Mouse (Mus musculus) MEL (cell line): ENCODE results near the gene Zhx3. TPM values are rescaled to one million over a fixed set of nuclear protein-coding genes. Genes with fewer than 3 reads are reported as not detected.

Source experiments
- DNase-seq: peaks from one replicate; pipeline ENCODE4 v3.0.0; 2011; ENCODE audit warnings: low read depth, low spot score
- H3K27ac ChIP-seq: 2 replicates; pipeline ENCODE4 v1.5.1; 2012; ENCODE audit warnings: low read depth, mild to moderate bottlenecking, control low read depth, low read length, moderate library complexity; ENCODE audit not compliant: control insufficient read depth
- H3K27me3 ChIP-seq, 2 experiments: fragments of 150-350 bp in 1 of 2; sonication (generic) in 1 of 2; 2 replicates each; pipeline ENCODE4 v1.6.1; 2012; ENCODE audit warnings: low read length in 2 of 2, mild to moderate bottlenecking in 2 of 2, improper control_type of control experiment in 1 of 2, moderate library complexity in 1 of 2; ENCODE audit not compliant: insufficient read depth in 2 of 2, control insufficient read depth in 1 of 2
- H3K36me3 ChIP-seq, 2 experiments: 2 replicates each; pipeline ENCODE4 v1.6.1; 2012 to 2014; ENCODE audit warnings: low read length in 2 of 2, improper control_type of control experiment in 1 of 2, inconsistent platforms in 1 of 2, mild to moderate bottlenecking in 1 of 2; ENCODE audit not compliant: insufficient read depth in 2 of 2, control insufficient read depth in 1 of 2
- H3K4me1 ChIP-seq, 2 experiments: fragments of 150-350 bp in 1 of 2; sonication (generic) in 1 of 2; 2 replicates each; pipeline ENCODE4 v1.6.1; 2012; ENCODE audit warnings: low read length in 2 of 2, improper control_type of control experiment in 1 of 2, mild to moderate bottlenecking in 1 of 2; ENCODE audit not compliant: insufficient read depth in 2 of 2, control insufficient read depth in 1 of 2
- H3K4me3 ChIP-seq, 2 experiments: fragments of 150-350 bp in 1 of 2; sonication (generic) in 1 of 2; 2 replicates each; pipeline ENCODE4 v1.5.1; 2012; ENCODE audit warnings: low read depth in 2 of 2, low read length in 2 of 2, mild to moderate bottlenecking in 2 of 2, moderate library complexity in 2 of 2, control low read depth in 1 of 2, improper control_type of control experiment in 1 of 2; ENCODE audit not compliant: control insufficient read depth in 1 of 2, insufficient read depth in 1 of 2
- H3K79me2 ChIP-seq: 2 replicates; pipeline ENCODE4 v1.6.1; 2012; ENCODE audit warnings: mild to moderate bottlenecking, low read length, moderate library complexity; ENCODE audit not compliant: control insufficient read depth, poor library complexity, insufficient read depth
- H3K9ac ChIP-seq: 2 replicates; pipeline ENCODE4 v1.6.1; 2012; ENCODE audit warnings: low read depth, mild to moderate bottlenecking, control low read depth, low read length, moderate library complexity; ENCODE audit not compliant: control insufficient read depth, poor library complexity, severe bottlenecking
- H3K9me3 ChIP-seq: fragments of 150-350 bp; sonication (generic); replicated peaks from 2 replicates; pipeline ENCODE4 v1.6.1; 2012; ENCODE audit warnings: mild to moderate bottlenecking, low read length, improper control_type of control experiment, moderate library complexity; ENCODE audit not compliant: insufficient read depth
- CHD1 ChIP-seq: IDR thresholded peaks from 2 replicates; pipeline ENCODE4 v1.6.1; 2012; ENCODE audit warnings: low read depth, mild to moderate bottlenecking, inconsistent platforms, low read length, improper control_type of control experiment
- CHD2 ChIP-seq: IDR thresholded peaks from 2 replicates; pipeline ENCODE4 v1.6.1; 2011; ENCODE audit warnings: low read length, improper control_type of control experiment
- CTCF ChIP-seq, 3 experiments: IDR thresholded peaks in 2 of 3; conservative IDR thresholded peaks in 1 of 3; 2 replicates each; pipeline ENCODE4 v1.5.1; 2011 to 2012; ENCODE audit warnings: low read length in 3 of 3, low read depth in 2 of 3, mild to moderate bottlenecking in 2 of 3, improper control_type of control experiment in 1 of 3, inconsistent platforms in 1 of 3, mixed read lengths in 1 of 3, moderate library complexity in 1 of 3; ENCODE audit not compliant: control insufficient read depth in 1 of 3, insufficient read depth in 1 of 3, poor library complexity in 1 of 3, severe bottlenecking in 1 of 3
- EP300 ChIP-seq, 2 experiments: IDR thresholded peaks; 2 replicates each; pipeline ENCODE4 v1.6.1; 2011; ENCODE audit warnings: improper control_type of control experiment in 2 of 2, low read length in 2 of 2, low read depth in 1 of 2, mild to moderate bottlenecking in 1 of 2
- JUND ChIP-seq: IDR thresholded peaks from 2 replicates; pipeline ENCODE4 v1.6.1; 2011; ENCODE audit warnings: low read depth, mild to moderate bottlenecking, improper control_type of control experiment, low read length
- MAX ChIP-seq: IDR thresholded peaks from 2 replicates; pipeline ENCODE4 v1.6.1; 2011; ENCODE audit warnings: low read length, improper control_type of control experiment
- MAZ ChIP-seq: IDR thresholded peaks from 2 replicates; pipeline ENCODE4 v1.6.1; 2012; ENCODE audit warnings: low read depth, mild to moderate bottlenecking, inconsistent platforms, low read length, improper control_type of control experiment
- MYC ChIP-seq: IDR thresholded peaks from 2 replicates; pipeline ENCODE4 v1.6.1; 2011; ENCODE audit warnings: low read depth, mild to moderate bottlenecking, low read length, improper control_type of control experiment, moderate library complexity
- NELFE ChIP-seq: IDR thresholded peaks from 2 replicates; pipeline ENCODE4 v1.6.1; 2011; ENCODE audit warnings: low read depth, low read length, improper control_type of control experiment
- NRF1 ChIP-seq: IDR thresholded peaks from 2 replicates; pipeline ENCODE4 v1.6.1; 2014; ENCODE audit warnings: low read depth, mild to moderate bottlenecking, inconsistent platforms, low read length, improper control_type of control experiment, moderate library complexity; ENCODE audit not compliant: poor library complexity, insufficient read depth, severe bottlenecking
- POLR2A ChIP-seq, 2 experiments: IDR thresholded peaks; 2 replicates each; pipeline ENCODE4 v1.6.1; 2011 to 2012; ENCODE audit warnings: low read length in 2 of 2, mild to moderate bottlenecking in 2 of 2, control low read depth in 1 of 2, improper control_type of control experiment in 1 of 2, low read depth in 1 of 2, moderate library complexity in 1 of 2; ENCODE audit not compliant: control insufficient read depth in 1 of 2, insufficient read depth in 1 of 2, poor library complexity in 1 of 2
- SMC3 ChIP-seq: IDR thresholded peaks from 2 replicates; pipeline ENCODE4 v1.6.1; 2011; ENCODE audit warnings: low read depth, low read length, improper control_type of control experiment
- TAL1 ChIP-seq: IDR thresholded peaks from 2 replicates; pipeline ENCODE4 v1.6.1; 2012; ENCODE audit warnings: mild to moderate bottlenecking, inconsistent platforms, low read length, moderate library complexity, mixed read lengths
- TBP ChIP-seq: IDR thresholded peaks from 2 replicates; pipeline ENCODE4 v1.8.0; 2011; ENCODE audit warnings: low read depth, low read length, improper control_type of control experiment
- TCF12 ChIP-seq: IDR thresholded peaks from 2 replicates; pipeline ENCODE4 v1.6.1; 2014; ENCODE audit warnings: low read depth, mild to moderate bottlenecking, inconsistent platforms, low read length, improper control_type of control experiment, moderate library complexity
- UBTF ChIP-seq: IDR thresholded peaks from 2 replicates; pipeline ENCODE4 v1.6.1; 2012; ENCODE audit warnings: low read depth, mild to moderate bottlenecking, inconsistent platforms, low read length, improper control_type of control experiment, moderate library complexity, borderline replicate concordance; ENCODE audit not compliant: insufficient read depth
- USF1 ChIP-seq: IDR thresholded peaks from 2 replicates; pipeline ENCODE4 v1.6.1; 2014; ENCODE audit warnings: low read depth, mild to moderate bottlenecking, inconsistent platforms, low read length, improper control_type of control experiment, moderate library complexity
- ZKSCAN1 ChIP-seq: IDR thresholded peaks from 2 replicates; pipeline ENCODE4 v1.6.1; 2012; ENCODE audit warnings: low read depth, mild to moderate bottlenecking, inconsistent platforms, low read length, improper control_type of control experiment, moderate library complexity
- ZMIZ1 ChIP-seq: IDR thresholded peaks from 2 replicates; pipeline ENCODE4 v1.6.1; 2012; ENCODE audit warnings: low read depth, mild to moderate bottlenecking, inconsistent platforms, low read length, improper control_type of control experiment, moderate library complexity
- ZNF384 ChIP-seq: IDR thresholded peaks from 2 replicates; pipeline ENCODE4 v1.6.1; 2012; ENCODE audit warnings: low read depth, mild to moderate bottlenecking, inconsistent platforms, low read length, improper control_type of control experiment
- polyA plus RNA-seq, 2 experiments: library from polyadenylated mRNA; stranded (reverse) in 1 of 2; unstranded in 1 of 2; fragments of >175 nt in 1 of 2; fragments of >200 nt in 1 of 2; gene quantifications; 2 replicates each; pipeline versions ENCODE4 v1.2.1 to v1.2.4; 2012; ENCODE audit warnings: low replicate concordance in 2 of 2, low read depth in 1 of 2; ENCODE audit not compliant: insufficient read length in 2 of 2, insufficient read depth in 1 of 2, missing spikeins in 1 of 2
- total RNA-seq: library from RNA; depleted of rRNA; stranded (reverse); fragments of 300-350 nt; gene quantifications from 2 replicates; pipeline ENCODE4 v1.2.3, GENCODE M21; 2012

The Zhx3 gene
- total and polyA plus RNA-seq, 3 experiments, result 4.4 to 4.8 TPM; not detected in 1

- TF ChIP-seq NRF1 (no peak), UBTF (no peak), USF1 (peak; percentile 68; the same call in 1 of the 2 replicates), ZMIZ1 (no peak), TBP (no peak), CHD1 (no peak), SMC3 (0 out of 2 replicates have a peak, but pooled peaks have one; percentile 4), POLR2A (IDR thresholded peaks at IDR 0.05; ENCODE audit: control insufficient read depth in 1 of 2, insufficient read depth in 1 of 2, low read depth in 1 of 2, low read length in 2 of 2, poor library complexity in 1 of 2) (no peak), TAL1 (no peak), NELFE (no peak), JUND (no peak)
These were observed 170.0 kb downstream of the Zhx3 start (continued) for GRCm38 (mm10) chr2:160702824-160703223.

- Histone ChIP-seq H3K4me3 (no peak overlapping the region), H3K27me3 (no peaks in the 10 kb centered on the region), H3K9ac (no peak overlapping the region), H3K9me3 (no peaks in the 10 kb centered on the region), H3K36me3 (peaks cover 34 to 52% of the 10 kb centered on the region in 2 experiments), H3K4me1 (peaks cover 5 to 25% of the 10 kb centered on the region in 2 experiments), H3K79me2 (no peaks in the 10 kb centered on the region), H3K27ac (no peak overlapping the region)
- no peak for DNase-seq
- no peak for TF ChIP-seq TAL1
- TF ChIP-seq TCF12, result no peak
- TF ChIP-seq MAX, result no peak
- no peak for TF ChIP-seq UBTF
- no peak for TF ChIP-seq USF1
- no peak for TF ChIP-seq ZNF384
- TF ChIP-seq ZKSCAN1, result no peak
- TF ChIP-seq EP300 (IDR thresholded peaks at IDR 0.05; ENCODE audit: low read depth in 1 of 2, low read length in 2 of 2), result no peak
- no peak for TF ChIP-seq MAZ
- TF ChIP-seq JUND, result no peak
- TF ChIP-seq SMC3, result no peak
- no peak for TF ChIP-seq CHD2
These were observed 171.2 kb downstream of the Zhx3 start for GRCm38 (mm10) chr2:160701603-160702002.

GRCm38 (mm10) chr2:160700271-160700670 lies 172.5 kb downstream of the Zhx3 start:
- Histone ChIP-seq H3K4me1 (peaks cover 5 to 25% of the 10 kb centered on the region in 2 experiments), H3K4me3 (no peak overlapping the region)

More at GRCm38 (mm10) chr2:160700271-160700670, 172.5 kb downstream of the Zhx3 start:
- H3K9me3 ChIP-seq, result no peaks in the 10 kb centered on the region
- no peak for DNase-seq
- H3K79me2 ChIP-seq, result no peaks in the 10 kb centered on the region
- no peaks in the 10 kb centered on the region for H3K27me3 ChIP-seq
- H3K9ac ChIP-seq, result no peak overlapping the region
- peak; percentile 25; the same call in 1 of the 2 replicates for TF ChIP-seq ZNF384
- no peak for TF ChIP-seq TBP
- TF ChIP-seq MYC, result no peak
- no peak for TF ChIP-seq JUND
- no peak for TF ChIP-seq CTCF (IDR thresholded peaks at IDR 0.05 in 2 of 3, conservative IDR thresholded peaks at IDR 0.05 in 1 of 3; ENCODE audit: control insufficient read depth in 1 of 3, insufficient read depth in 1 of 3, low read depth in 2 of 3, low read length in 3 of 3, poor library complexity in 1 of 3, severe bottlenecking in 1 of 3)
- H3K27ac ChIP-seq, result no peak overlapping the region; the same call in 1 of the 2 replicates
- H3K36me3 ChIP-seq, result peaks cover 31 to 46% of the 10 kb centered on the region in 2 experiments
